Mouse (Mus musculus): ENCODE results near the gene Tubb1.

DNA sequence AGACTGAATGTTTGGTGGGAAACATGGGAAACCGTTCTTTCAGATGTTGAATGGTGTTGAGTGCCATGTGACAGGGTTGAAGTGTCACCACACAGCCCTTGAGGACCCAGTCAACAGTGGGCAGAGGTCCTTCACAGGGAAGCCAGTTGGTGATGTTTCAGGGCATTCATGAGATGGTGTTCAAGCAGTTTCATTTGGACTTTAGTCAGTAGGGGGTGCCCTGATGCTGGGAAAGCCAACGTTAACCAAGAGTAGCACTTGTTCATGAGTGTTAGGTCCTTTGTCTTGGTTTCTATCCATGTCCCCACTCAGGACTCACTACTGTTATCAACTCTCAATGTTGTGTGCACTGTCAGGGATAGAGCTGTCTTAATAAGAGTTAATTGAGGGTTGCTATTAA, 42.4 kb downstream of the Tubb1 start:
- no peak for TF ChIP-seq TAL1 (conservative IDR thresholded peaks at IDR 0.05; ENCODE audit: low read depth, low read length)
- TF ChIP-seq GATA1 (IDR thresholded peaks at IDR 0.05; ENCODE audit: borderline replicate concordance, low read length) = no peak
- TF ChIP-seq CTCF (IDR thresholded peaks at IDR 0.05; ENCODE audit: low read depth, low read length) = no peak
